Mouse (Mus musculus) liver, embryonic 14.5 days (tissue): ENCODE measurements around the gene Lcn2.

ENCODE experiments used
- CTCF ChIP-seq: IDR thresholded peaks from 2 replicates; pipeline ENCODE4 v1.5.1; 2016; ENCODE audit warnings: antibody characterized with exemption, low read depth, control low read depth
- EP300 ChIP-seq: IDR thresholded peaks from 2 replicates; pipeline ENCODE4 v1.6.1; 2016; ENCODE audit warnings: antibody characterized with exemption, low read depth

- TF ChIP-seq CTCF: no peak
- no peak for TF ChIP-seq EP300
Observed at GRCm38 (mm10) chr2:32351471-32351961, 36.5 kb downstream of the Lcn2 start.
